Mouse (Mus musculus) naive thymus-derived CD4-positive, alpha-beta T cell, adult 2 months (primary cell): ENCODE measurements around the gene Vmn1r38.
"Not testable (repeated sequence)": the region's sequence is repeated elsewhere in the genome, so short reads cannot be mapped to it uniquely, and the experiment has no call there.

Experiments
- DNase-seq: peaks from one replicate; pipeline ENCODE4 v3.0.0-alpha.2; 2011; ENCODE audit warnings: low read depth

Gene Vmn1r38

DNA sequence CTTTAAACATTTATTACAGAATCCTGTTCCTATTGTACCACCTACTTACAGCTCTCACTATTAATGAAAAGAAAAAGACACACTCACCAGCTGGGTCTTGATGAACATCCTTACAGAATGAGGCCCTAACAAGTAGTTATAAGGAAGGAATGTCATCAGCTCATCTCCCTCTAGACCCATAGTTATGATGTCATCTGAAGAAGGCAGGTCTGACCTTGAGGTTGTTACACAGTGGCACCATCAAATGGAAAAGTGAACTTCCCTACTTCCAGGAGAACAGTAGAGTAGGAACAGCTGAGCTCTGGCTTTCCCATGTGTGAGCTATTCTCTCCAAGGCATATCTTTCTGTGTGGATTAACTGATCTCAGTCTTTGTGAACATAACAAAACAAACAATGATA, at the start of gene Vmn1r38:
TSS of gene Vmn1r38 (minus strand) at position 101 of the 400 bp plus-strand sequence.
- DNase-seq: not testable (repeated sequence)

- no peak for DNase-seq
These were observed 28.1 kb upstream of the Vmn1r38 start, which contains the start of gene Vmn1r39 for GRCm38 (mm10) chr6:66810509-66810908. Vmn1r39 (minus strand) TSS chr6:66810609.

- no peak for DNase-seq
These were observed 23.9 kb upstream of the Vmn1r38 start for GRCm38 (mm10) chr6:66806311-66806710.

DNA sequence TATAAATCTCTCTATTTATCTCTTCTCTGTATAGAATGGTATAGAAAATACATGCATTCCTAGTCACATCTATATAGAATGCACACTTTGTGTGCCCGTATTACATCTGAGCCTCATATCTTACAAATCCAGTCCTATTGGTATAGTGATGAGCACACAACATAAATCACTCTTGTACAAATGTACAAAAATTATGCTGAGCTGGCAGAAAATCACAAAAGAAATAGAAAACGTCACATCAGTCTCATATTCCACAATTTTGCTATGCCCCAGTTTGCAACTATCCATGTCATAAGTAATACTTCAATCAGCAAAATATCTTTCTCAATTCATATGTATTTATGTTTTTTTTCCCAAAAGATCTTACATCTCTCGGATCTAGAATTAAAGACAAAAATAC, 23.3 kb upstream of the Vmn1r38 start:
- DNase-seq: no peak

- not testable (repeated sequence) for DNase-seq
These were observed 53.3 kb downstream of the Vmn1r38 start, which contains the start of gene Vmn1r37 for GRCm38 (mm10) chr6:66729082-66729481. Vmn1r37 (plus strand) TSS chr6:66729382.
